12 mouse cellular contexts compared by ENCODE assay signal in the genomic region with DNA sequence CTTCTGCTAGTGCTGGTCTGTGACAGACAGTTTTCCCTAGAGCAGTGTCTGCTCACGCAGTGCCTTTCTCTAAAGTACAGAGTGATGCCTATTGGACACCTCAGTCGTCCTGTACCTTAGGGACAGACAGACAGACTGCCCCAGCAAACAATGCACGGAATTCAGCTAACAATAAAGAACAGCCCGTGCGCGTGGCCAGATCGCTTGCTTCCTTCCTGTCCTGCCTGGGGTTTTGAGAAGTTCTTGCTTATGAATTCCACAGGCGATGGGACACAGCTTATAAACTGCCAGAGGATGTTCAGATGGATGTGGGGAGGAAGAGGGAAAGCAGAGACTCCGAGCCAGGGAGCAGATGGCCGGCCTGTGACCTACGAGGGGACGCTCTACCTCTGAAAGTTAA. TPM values are rescaled to one million over a fixed set of nuclear protein-coding genes. Genes with fewer than 3 reads are reported as not detected.
DNase-seq lines count a peak whose midpoint lies in the region; ATAC-seq and TF ChIP-seq lines count a peak whose summit lies in the region.
"Had no signal": no experiment of that assay in that cellular context is flagged by ENCODE, and none has a peak within 500 bp of the region (broad histone marks: within the 10 kb centered on the region; RNA-seq: fewer than 3 reads in every experiment).

No protein-coding gene starts in this region.

- no peaks in the 10 kb centered on the region for H3K27me3 ChIP-seq in lung, embryonic 14.5 days (ENCODE audit: insufficient read depth, low read length)
- H3K27me3 ChIP-seq in forebrain, embryonic 13.5 days, result no peaks in the 10 kb centered on the region
- H3K27me3 ChIP-seq: embryonic facial prominence, embryonic 13.5 days; megakaryocyte, embryonic 14.5 days had no signal

- 54% methylated on average over 12 of the region's 12 CpGs for WGBS in lung, embryonic 14.5 days
- 82% methylated on average over 12 of the region's 12 CpGs for WGBS in forebrain, embryonic 13.5 days

- no peak overlapping the region for H3K4me2 ChIP-seq in lung, embryonic 14.5 days
- H3K4me2 ChIP-seq in forebrain, embryonic 13.5 days, result no peak overlapping the region
- H3K4me2 ChIP-seq: embryonic facial prominence, embryonic 13.5 days had no signal

- H3K27ac ChIP-seq in lung, embryonic 14.5 days (ENCODE audit: low read depth), result peak overlapping the region; percentile 36
- no peak overlapping the region for H3K27ac ChIP-seq in forebrain, embryonic 13.5 days
- H3K27ac ChIP-seq: embryonic facial prominence, embryonic 13.5 days had no signal

- peak; percentile 53 for DNase-seq in lung, embryonic 14.5 days
- DNase-seq in lung, adult 18-20 months, result no peak
- DNase-seq in heart, postnatal 14 days, result peak; percentile 29 to 42
- DNase-seq in kidney, postnatal 36 days, result peak; percentile 41 to 46
- DNase-seq in cerebellum, adult 9-10 months, result no peak
- DNase-seq in cerebellum, adult 9-11 months, result no peak
- DNase-seq: cerebellum, postnatal 14 days; spleen, adult 18-20 months had no signal

- no peak overlapping the region for H3K4me3 ChIP-seq in lung, embryonic 14.5 days (ENCODE audit: low read depth, low read length)
- H3K4me3 ChIP-seq in forebrain, embryonic 13.5 days, result no peak overlapping the region
- H3K4me3 ChIP-seq: embryonic facial prominence, embryonic 13.5 days; megakaryocyte, embryonic 14.5 days; myocyte had no signal

- H3K9me3 ChIP-seq in lung, embryonic 14.5 days (ENCODE audit: low read depth, low read length), result no peaks in the 10 kb centered on the region
- H3K9me3 ChIP-seq in forebrain, embryonic 13.5 days (replicated peaks), result no peaks in the 10 kb centered on the region
- H3K9me3 ChIP-seq: embryonic facial prominence, embryonic 13.5 days; megakaryocyte, embryonic 14.5 days had no signal

- ATAC-seq in lung, embryonic 14.5 days (ENCODE audit: insufficient read depth), result peak; percentile 57; the same call in 1 of the 2 replicates
- no peak for ATAC-seq in forebrain, embryonic 13.5 days

- peaks cover 15% of the 10 kb centered on the region for H3K4me1 ChIP-seq in lung, embryonic 14.5 days (ENCODE audit: insufficient read depth)
- peaks cover 36% of the 10 kb centered on the region for H3K4me1 ChIP-seq in forebrain, embryonic 13.5 days

- no peaks in the 10 kb centered on the region for H3K36me3 ChIP-seq in lung, embryonic 14.5 days (ENCODE audit: insufficient read depth)
- H3K36me3 ChIP-seq in forebrain, embryonic 13.5 days (ENCODE audit: poor library complexity, severe bottlenecking), result no peaks in the 10 kb centered on the region
- H3K36me3 ChIP-seq: embryonic facial prominence, embryonic 13.5 days had no signal

- no peak overlapping the region for H3K9ac ChIP-seq in lung, embryonic 14.5 days
- H3K9ac ChIP-seq in forebrain, embryonic 13.5 days, result no peak overlapping the region
- H3K9ac ChIP-seq: embryonic facial prominence, embryonic 13.5 days had no signal

- no peak for TF ChIP-seq CTCF in lung, embryonic 14.5 days (IDR thresholded peaks at IDR 0.05; ENCODE audit: low read depth)

- intact Hi-C loops in heart, postnatal 14 days (cut with DNase I), result no loop called here

RNA-seq across cellular contexts. Expression of gene Etv6, which starts 25.3 kb away (rescaled TPM):
- 20.4 and 21.4 TPM in 2 replicates for polyA plus RNA-seq in lung, embryonic 14.5 days (2014; fragmentation: Nextera tagmentation; extraction: Ambion mirVana)
- total RNA-seq in heart, postnatal 14 days (2021), result 10 to 100 TPM; 12.7 to 12.8 TPM
- 7.2 and 8.5 TPM in 2 replicates for polyA plus RNA-seq in forebrain, embryonic 13.5 days (2015; fragmentation: Nextera tagmentation; extraction: Ambion mirVana)

Comparison
In these comparisons a context has a peak if more than half of its experiments do, and no peak if none do; other contexts are left out.
1. DNase-seq: peak in lung, embryonic 14.5 days (single experiment), heart, postnatal 14 days (2 of 2) and kidney, postnatal 36 days (2 of 2); none in lung, adult 18-20 months (0 of 2), cerebellum, adult 9-10 months (single experiment) and cerebellum, adult 9-11 months (single experiment).